Mouse (Mus musculus) testis, adult 2 months (tissue): ENCODE measurements around the gene Alk. TPM values are rescaled to one million over a fixed set of nuclear protein-coding genes. Genes with fewer than 3 reads are reported as not detected.

Experiments
- H3K27ac ChIP-seq: fragments of 200-500 bp; 2 replicates; pipeline ENCODE4 v1.5.1; 2012; ENCODE audit warnings: low read depth, low read length; ENCODE audit not compliant: control insufficient read depth, insufficient read depth
- H3K27me3 ChIP-seq: fragments of 200-500 bp; 2 replicates; pipeline ENCODE4 v1.6.1; 2012; ENCODE audit warnings: mild to moderate bottlenecking, low read length, moderate library complexity; ENCODE audit not compliant: control insufficient read depth, insufficient read depth
- H3K36me3 ChIP-seq: fragments of 200-500 bp; 2 replicates; pipeline ENCODE4 v1.6.1; 2012; ENCODE audit warnings: mild to moderate bottlenecking, low read length; ENCODE audit not compliant: control insufficient read depth, insufficient read depth
- H3K4me1 ChIP-seq: fragments of 200-500 bp; 2 replicates; pipeline ENCODE4 v1.6.1; 2012; ENCODE audit warnings: low read length; ENCODE audit not compliant: control insufficient read depth, insufficient read depth
- H3K4me3 ChIP-seq: fragments of 200-500 bp; 2 replicates; pipeline ENCODE4 v1.5.1; 2012; ENCODE audit warnings: low read depth, mild to moderate bottlenecking, low read length, moderate library complexity, mixed read lengths; ENCODE audit not compliant: control insufficient read depth
- CTCF ChIP-seq: fragments of 200-500 bp; IDR thresholded peaks from 2 replicates; pipeline ENCODE4 v1.5.1; 2012; ENCODE audit warnings: low read depth, mild to moderate bottlenecking, inconsistent platforms, low read length, moderate library complexity; ENCODE audit not compliant: control insufficient read depth, insufficient read depth, insufficient replicate concordance
- POLR2A ChIP-seq: fragments of 200-500 bp; IDR thresholded peaks from 2 replicates; pipeline ENCODE4 v1.6.1; 2012; ENCODE audit warnings: low read depth, mild to moderate bottlenecking, inconsistent platforms, low read length, moderate library complexity; ENCODE audit not compliant: control insufficient read depth
- polyA plus RNA-seq: library from polyadenylated mRNA; depleted of rRNA; stranded (reverse); fragments of >200 nt; gene quantifications from 2 replicates; pipeline ENCODE4 v1.2.3, GENCODE M21; 2012

The Alk gene
- polyA plus RNA-seq, 1 experiment = 0.54 TPM

DNA sequence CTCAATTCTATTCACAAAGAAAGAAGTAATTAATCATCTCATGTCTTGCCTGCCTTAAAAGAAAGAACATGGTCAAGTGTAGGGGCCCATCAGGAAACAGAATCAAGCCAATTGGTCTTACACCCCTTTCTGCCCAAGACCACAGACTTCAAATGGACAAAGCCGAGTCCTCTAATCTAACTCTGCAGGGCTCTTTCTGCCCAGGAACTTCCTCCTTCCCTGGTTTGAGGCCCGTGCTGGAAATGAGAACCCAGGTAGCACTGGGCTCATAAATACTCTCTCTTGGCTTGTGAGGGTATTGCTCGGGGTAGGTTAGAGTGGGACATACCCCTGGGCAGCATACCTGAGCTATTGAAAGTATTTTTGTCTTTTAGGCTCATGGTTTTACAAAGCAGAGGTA lies 451.4 kb downstream of the Alk start:
- Histone ChIP-seq H3K27me3 (no peaks in the 10 kb centered on the region), H3K4me3 (no peak overlapping the region), H3K27ac (no peak overlapping the region), H3K4me1 (no peaks in the 10 kb centered on the region), H3K36me3 (no peaks in the 10 kb centered on the region)
- no peak for TF ChIP-seq POLR2A
- no peak for TF ChIP-seq CTCF

DNA sequence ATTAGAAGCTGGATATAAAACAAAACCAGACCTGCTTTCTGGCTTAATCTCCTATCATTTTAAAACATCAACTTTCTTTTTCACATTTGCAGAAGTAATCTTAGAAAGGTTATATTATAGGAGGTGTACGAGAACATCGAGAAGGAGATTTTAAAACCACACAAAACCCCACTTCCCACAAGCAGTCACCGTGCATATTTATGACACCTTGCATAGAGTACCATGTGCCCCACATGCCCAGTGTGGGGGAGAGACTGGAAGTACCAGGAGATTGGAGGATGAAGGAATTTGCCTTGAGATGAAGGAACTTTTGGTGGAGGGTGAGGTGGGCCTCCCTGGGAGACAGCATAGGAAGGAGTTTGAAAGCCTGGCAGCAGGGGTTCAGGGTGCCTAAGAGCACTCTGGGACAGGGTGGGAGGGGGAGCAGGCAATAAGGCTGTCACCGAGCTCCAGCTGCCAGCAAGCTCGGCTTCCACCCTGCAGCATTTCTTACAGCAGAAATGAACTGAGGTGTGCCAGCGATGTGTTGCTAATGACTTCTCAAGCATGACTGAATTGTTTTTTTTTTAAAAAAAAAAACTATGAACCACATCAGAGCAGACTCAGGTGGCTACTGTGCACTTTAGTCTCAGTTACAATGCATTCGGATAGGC lies 459.4 kb downstream of the Alk start:
- TF ChIP-seq POLR2A (no peak), CTCF (no peak)
- Histone ChIP-seq H3K27ac (no peak overlapping the region), H3K4me3 (no peak overlapping the region), H3K27me3 (no peaks in the 10 kb centered on the region), H3K36me3 (no peaks in the 10 kb centered on the region), H3K4me1 (no peaks in the 10 kb centered on the region; the same call in 1 of the 2 replicates)

DNA sequence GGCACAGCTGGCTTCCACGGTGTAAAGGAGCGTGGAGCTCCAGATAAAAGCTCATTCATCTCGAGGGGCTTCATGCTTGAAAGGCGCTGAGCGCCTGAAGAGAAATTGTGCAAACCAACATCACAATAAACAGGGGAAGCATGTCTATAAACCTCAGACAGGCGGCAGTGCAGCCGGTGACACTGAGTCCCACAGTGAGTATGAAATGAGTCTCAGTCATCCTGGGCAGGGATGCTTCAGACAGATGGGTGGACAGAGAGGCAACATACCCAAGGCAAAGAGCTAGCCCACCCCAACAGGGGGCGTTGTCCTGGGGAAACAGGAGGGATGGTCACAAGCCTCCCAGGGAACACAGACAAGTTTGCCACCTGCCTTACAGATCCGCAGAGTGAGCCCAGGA lies 460.0 kb downstream of the Alk start:
- no peak overlapping the region for H3K4me3 ChIP-seq
- H3K27me3 ChIP-seq = no peaks in the 10 kb centered on the region
- no peak overlapping the region for H3K27ac ChIP-seq
- TF ChIP-seq CTCF (no peak), POLR2A (no peak)
- H3K4me1 ChIP-seq = no peaks in the 10 kb centered on the region; the same call in 1 of the 2 replicates
- H3K36me3 ChIP-seq = no peaks in the 10 kb centered on the region

DNA sequence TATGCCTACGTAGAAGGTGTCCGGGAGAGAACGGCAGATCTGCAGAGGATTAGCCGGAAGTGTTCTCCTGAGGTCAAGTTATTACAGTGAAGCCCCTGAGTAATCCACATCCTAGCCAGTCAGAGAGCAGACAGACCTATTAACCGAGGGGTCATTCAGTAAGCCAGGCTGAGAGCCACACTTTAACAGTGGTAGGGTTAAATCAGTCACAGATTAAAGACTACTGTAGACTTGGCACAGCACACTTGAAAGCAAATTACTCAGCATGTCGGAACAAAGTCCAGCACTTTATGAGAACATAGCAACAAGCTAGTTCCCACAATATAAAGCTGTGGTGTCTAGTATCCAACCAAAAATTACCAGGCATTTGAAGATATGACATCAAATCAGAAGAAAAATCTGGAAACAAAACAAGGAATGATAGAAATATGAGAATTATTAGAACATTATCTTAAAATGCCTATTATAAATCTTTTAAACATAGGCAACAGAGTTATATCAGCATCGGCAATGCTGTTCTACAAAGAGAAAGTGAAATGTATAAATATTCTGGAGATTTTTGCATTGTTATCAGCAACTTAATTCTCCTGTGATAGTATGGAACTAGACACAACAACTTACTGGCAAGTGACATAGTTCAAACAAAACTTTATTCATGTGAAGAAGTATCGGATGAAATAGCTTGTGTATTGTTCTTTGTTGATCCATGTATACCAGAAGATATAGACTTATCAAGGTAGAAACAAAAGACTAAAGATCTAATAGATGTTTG lies 472.1 kb downstream of the Alk start:
- TF ChIP-seq POLR2A = no peak
- no peak for TF ChIP-seq CTCF
- Histone ChIP-seq H3K27me3 (no peaks in the 10 kb centered on the region), H3K4me1 (peaks cover 3% of the 10 kb centered on the region)

DNA sequence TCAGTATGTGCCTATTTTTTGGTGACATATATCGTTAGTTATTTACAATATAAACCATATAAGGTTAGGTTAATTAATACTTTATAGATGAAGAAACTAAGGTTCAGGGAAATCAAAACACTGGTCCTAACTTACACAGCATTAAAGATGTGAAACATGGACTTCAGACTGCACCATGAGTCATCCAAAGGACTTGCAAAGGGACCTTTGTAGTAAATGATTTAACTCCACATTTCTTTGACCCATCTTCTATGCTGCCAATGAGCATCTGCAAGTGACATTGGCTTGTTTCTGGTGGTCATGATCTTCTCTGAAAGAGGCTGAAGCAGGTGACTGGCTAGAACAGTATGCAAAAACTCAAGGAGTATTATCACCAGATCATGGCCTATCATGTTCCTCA lies 482.8 kb downstream of the Alk start:
- H3K27ac ChIP-seq = no peak overlapping the region
- H3K4me3 ChIP-seq = no peak overlapping the region
- H3K36me3 ChIP-seq = no peaks in the 10 kb centered on the region
- H3K27me3 ChIP-seq = no peaks in the 10 kb centered on the region
- TF ChIP-seq CTCF = no peak
- TF ChIP-seq POLR2A = no peak
- H3K4me1 ChIP-seq = no peaks in the 10 kb centered on the region

More for the DNA sequence above, 472.1 kb downstream of the Alk start:
- H3K27ac ChIP-seq = no peak overlapping the region
- no peaks in the 10 kb centered on the region for H3K36me3 ChIP-seq
- H3K4me3 ChIP-seq = no peak overlapping the region

DNA sequence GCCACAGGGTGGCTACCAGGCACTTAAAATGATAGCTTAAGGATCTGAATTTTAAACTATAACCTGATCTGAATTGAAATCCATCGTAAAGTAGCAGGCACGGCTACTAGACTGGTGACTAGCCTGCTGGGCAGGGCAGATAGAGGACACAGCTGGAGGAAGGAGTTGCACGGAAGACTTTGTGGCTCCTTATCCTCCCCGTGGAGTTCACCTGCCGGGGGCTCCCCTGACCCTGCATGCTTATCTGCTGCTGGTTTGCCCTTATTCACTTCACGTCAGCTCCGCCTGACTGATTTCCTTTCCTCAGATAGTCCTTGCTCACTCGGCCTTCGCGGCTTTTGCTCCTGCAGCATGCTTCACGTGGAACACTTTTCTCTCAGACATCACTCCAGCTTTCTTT lies 484.1 kb downstream of the Alk start:
- H3K27ac ChIP-seq = no peak overlapping the region

DNA sequence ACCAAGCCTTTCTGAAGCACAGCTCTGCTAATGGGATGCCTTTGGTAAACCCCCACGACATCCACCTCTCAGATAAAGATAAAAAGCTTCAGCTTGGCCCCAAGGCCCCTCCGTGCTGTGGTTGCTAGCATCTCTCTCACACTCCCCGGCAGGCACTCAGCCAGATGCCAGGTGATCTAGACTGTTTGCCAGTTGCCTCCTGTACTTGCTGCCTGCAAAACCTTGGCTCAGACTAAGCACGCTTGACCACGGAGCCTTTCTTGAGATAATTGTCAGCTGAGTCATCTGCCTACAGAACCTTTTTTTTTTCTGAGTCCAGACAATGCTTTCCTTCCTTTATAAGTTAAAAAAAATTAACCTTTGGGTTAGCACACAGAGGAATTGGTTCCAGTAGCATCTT lies 486.1 kb downstream of the Alk start:
- Histone ChIP-seq H3K27ac (no peak overlapping the region), H3K27me3 (no peaks in the 10 kb centered on the region), H3K36me3 (no peaks in the 10 kb centered on the region), H3K4me3 (peak overlapping the region; percentile 18), H3K4me1 (no peaks in the 10 kb centered on the region)
- TF ChIP-seq CTCF (no peak), POLR2A (no peak)

More for the DNA sequence above, 484.1 kb downstream of the Alk start:
- no peaks in the 10 kb centered on the region for H3K4me1 ChIP-seq
- H3K27me3 ChIP-seq = no peaks in the 10 kb centered on the region
- no peak for TF ChIP-seq POLR2A
- TF ChIP-seq CTCF = no peak
- no peaks in the 10 kb centered on the region for H3K36me3 ChIP-seq
- H3K4me3 ChIP-seq = no peak overlapping the region
